Mouse (Mus musculus) heart, embryonic 16.5 days (tissue): ENCODE measurements around the gene Uchl4. TPM values are rescaled to one million over a fixed set of nuclear protein-coding genes. Genes with fewer than 3 reads are reported as not detected.
"Not testable (repeated sequence)": the region's sequence is repeated elsewhere in the genome, so short reads cannot be mapped to it uniquely, and the experiment has no call there.

Source experiments
- ATAC-seq: fragments of 200-750 bp; cut with Nextera tagmentation; replicated peaks from 2 replicates; pipeline ENCODE4 v1.8.0; 2017; ENCODE audit warnings: moderate number of reproducible peaks; ENCODE audit not compliant: insufficient read depth, low FRiP score; ENCODE audit errors: extremely low read depth
- H3K27ac ChIP-seq: fragments of 300-500 bp; sonication (generic); 2 replicates; pipeline ENCODE4 v1.5.1; 2014; ENCODE audit warnings: mild to moderate bottlenecking, low read length, control low read depth, moderate library complexity
- H3K27me3 ChIP-seq: fragments of 300-500 bp; sonication (generic); 2 replicates; pipeline ENCODE4 v1.6.1; 2014; ENCODE audit warnings: low read length, mixed read lengths; ENCODE audit not compliant: control insufficient read depth, insufficient read depth
- H3K36me3 ChIP-seq: fragments of 300-500 bp; sonication (generic); 2 replicates; pipeline ENCODE4 v1.6.1; 2014; ENCODE audit not compliant: control insufficient read depth, insufficient read depth
- H3K4me1 ChIP-seq: fragments of 300-500 bp; sonication (generic); 2 replicates; pipeline ENCODE4 v1.6.1; 2014; ENCODE audit warnings: low read length, mixed read lengths; ENCODE audit not compliant: control insufficient read depth, insufficient read depth
- H3K4me2 ChIP-seq: fragments of 300-500 bp; sonication (generic); 2 replicates; pipeline ENCODE4 v1.6.1; 2014; ENCODE audit warnings: low read depth, mild to moderate bottlenecking, control low read depth, low read length
- H3K4me3 ChIP-seq: fragments of 300-500 bp; sonication (generic); 2 replicates; pipeline ENCODE4 v1.5.1; 2014; ENCODE audit warnings: mild to moderate bottlenecking, control low read depth, low read length
- H3K9ac ChIP-seq: fragments of 300-500 bp; sonication (generic); 2 replicates; pipeline ENCODE4 v1.6.1; 2014; ENCODE audit warnings: low read length, control low read depth
- H3K9me3 ChIP-seq: fragments of 300-500 bp; sonication (generic); replicated peaks from 2 replicates; pipeline ENCODE4 v1.6.1; 2016; ENCODE audit warnings: low read length; ENCODE audit not compliant: control insufficient read depth
- WGBS: fragments of 180-500 bp; shearing (Covaris S2); extraction: QIAGEN DNeasy Blood & Tissue Kit; methylation state at CpG from one replicate; pipeline ENCODE4 v1.1.7; 2014; 5-methylcytosine and 5-hydroxymethylcytosine counted together
- polyA plus RNA-seq: library from polyadenylated mRNA; unstranded; fragments of >200 nt; fragmentation: Nextera tagmentation; extraction: Ambion mirVana; gene quantifications from 2 replicates; pipeline ENCODE4 v1.2.1, GENCODE M21; 2015

Uchl4 gene
- polyA plus RNA-seq, 1 experiment from 2014 or later: 3.4 TPM

GRCm38 (mm10) chr9:64259906-64260305, 24.9 kb downstream of the Uchl4 start:
- Histone ChIP-seq H3K4me2 (no peak overlapping the region), H3K4me1 (no peaks in the 10 kb centered on the region), H3K4me3 (no peak overlapping the region), H3K27me3 (no peaks in the 10 kb centered on the region), H3K27ac (no peak overlapping the region), H3K9ac (no peak overlapping the region), H3K36me3 (no peaks in the 10 kb centered on the region), H3K9me3 (0 out of 2 replicates have a peak, but pooled peaks cover 3% of the 10 kb centered on the region)
- WGBS: 78% methylated on average over 5 of the region's 5 CpGs
- no peak for ATAC-seq

DNA sequence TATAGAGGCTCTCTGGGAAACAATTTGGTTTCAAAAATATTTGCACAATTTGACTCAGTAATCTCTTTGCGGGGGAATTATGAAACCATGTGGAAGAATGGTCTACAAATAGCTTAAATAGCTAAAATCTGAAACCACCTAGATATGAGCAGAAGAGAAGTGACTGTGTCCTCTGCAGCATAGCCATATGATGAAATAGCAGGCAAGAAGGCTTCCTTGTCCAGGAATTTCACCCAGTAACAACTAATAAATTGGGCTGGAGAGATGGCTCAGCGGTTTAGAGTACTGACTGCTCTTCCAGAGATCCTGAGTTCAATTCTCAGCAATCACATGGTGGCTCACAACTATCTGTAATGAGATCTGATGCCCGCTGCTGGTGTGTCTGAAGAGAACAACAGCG, 26.0 kb downstream of the Uchl4 start:
- Histone ChIP-seq H3K27me3 (no peaks in the 10 kb centered on the region), H3K4me1 (no peaks in the 10 kb centered on the region)

DNA sequence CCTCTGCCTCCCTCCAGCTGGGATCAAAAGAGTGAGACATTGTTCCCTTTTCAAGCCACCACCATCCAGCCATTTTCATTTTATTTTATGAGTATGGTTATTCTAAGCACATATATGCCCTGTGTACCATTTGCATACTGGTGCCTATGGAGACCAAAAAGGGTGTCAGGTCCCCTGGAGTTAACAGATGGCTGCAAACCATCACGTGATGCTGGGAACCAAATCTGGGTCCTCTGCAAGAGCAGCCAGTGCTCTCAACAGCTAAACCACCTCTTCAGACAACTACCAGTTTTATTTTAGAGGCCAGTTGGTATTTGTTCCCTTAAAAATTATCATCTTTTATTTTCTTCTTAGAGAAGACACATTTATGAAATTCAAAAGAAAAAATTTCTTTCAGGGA, 29.8 kb downstream of the Uchl4 start:
- Histone ChIP-seq H3K4me3 (no peak overlapping the region), H3K9me3 (0 out of 2 replicates have a peak, but pooled peaks cover 3% of the 10 kb centered on the region), H3K27ac (no peak overlapping the region), H3K4me1 (no peaks in the 10 kb centered on the region), H3K4me2 (no peak overlapping the region), H3K36me3 (no peaks in the 10 kb centered on the region), H3K27me3 (no peaks in the 10 kb centered on the region), H3K9ac (no peak overlapping the region)
- ATAC-seq: no peak
- WGBS: 36% methylated on average over 1 of the region's 1 CpGs

More for the DNA sequence above, 26.0 kb downstream of the Uchl4 start:
- WGBS: 86% methylated on average over 4 of the region's 4 CpGs
- Histone ChIP-seq H3K36me3 (no peaks in the 10 kb centered on the region), H3K4me3 (no peak overlapping the region), H3K4me2 (no peak overlapping the region), H3K9ac (no peak overlapping the region), H3K9me3 (0 out of 2 replicates have a peak, but pooled peaks cover 3% of the 10 kb centered on the region), H3K27ac (no peak overlapping the region)
- no peak for ATAC-seq

DNA sequence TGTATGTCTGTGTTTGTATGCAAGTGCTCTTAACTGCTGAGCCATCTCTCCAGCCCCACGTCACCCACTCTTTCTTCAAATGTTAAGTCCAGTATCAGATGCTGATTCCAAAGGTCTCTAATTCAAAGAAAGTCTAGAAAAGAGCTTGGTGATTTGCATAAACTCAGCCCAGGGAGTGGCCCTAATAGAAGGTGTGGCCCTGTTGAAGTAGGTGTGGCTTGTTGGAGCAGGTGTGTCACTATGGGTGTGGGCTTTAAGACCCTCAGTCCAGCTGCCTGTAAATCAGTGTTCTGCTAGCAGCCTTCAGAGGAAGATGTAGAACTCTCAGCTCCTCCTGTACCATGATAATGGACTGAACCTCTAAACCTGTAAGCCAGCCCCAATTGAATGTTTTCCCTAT, 32.2 kb downstream of the Uchl4 start:
- no peak overlapping the region for H3K4me2 ChIP-seq
- no peak overlapping the region for H3K4me3 ChIP-seq
- H3K27ac ChIP-seq: no peak overlapping the region
- no peaks in the 10 kb centered on the region for H3K36me3 ChIP-seq
- ATAC-seq: no peak
- no peaks in the 10 kb centered on the region for H3K4me1 ChIP-seq
- H3K9ac ChIP-seq: no peak overlapping the region
- 91% methylated on average over 1 of the region's 1 CpGs for WGBS
- H3K27me3 ChIP-seq: no peaks in the 10 kb centered on the region
- H3K9me3 ChIP-seq: no peaks in the 10 kb centered on the region

GRCm38 (mm10) chr9:64268196-64268595, 33.2 kb downstream of the Uchl4 start:
- Histone ChIP-seq H3K27ac (no peak overlapping the region), H3K27me3 (no peaks in the 10 kb centered on the region), H3K9ac (no peak overlapping the region), H3K9me3 (no peaks in the 10 kb centered on the region), H3K4me1 (no peaks in the 10 kb centered on the region), H3K36me3 (no peaks in the 10 kb centered on the region), H3K4me3 (no peak overlapping the region), H3K4me2 (no peak overlapping the region)
- ATAC-seq: no peak
- WGBS: 73% methylated on average over 10 of the region's 10 CpGs

GRCm38 (mm10) chr9:64268836-64269235, 33.8 kb downstream of the Uchl4 start:
- H3K4me3 ChIP-seq, H3K4me1 ChIP-seq, H3K4me2 ChIP-seq, H3K27me3 ChIP-seq, H3K27ac ChIP-seq, H3K9ac ChIP-seq, ATAC-seq, H3K9me3 ChIP-seq, H3K36me3 ChIP-seq: not testable (repeated sequence)
- 91% methylated on average over 8 of the region's 8 CpGs for WGBS

GRCm38 (mm10) chr9:64271249-64271648, 36.2 kb downstream of the Uchl4 start:
- Histone ChIP-seq H3K4me2 (no peak overlapping the region), H3K9ac (no peak overlapping the region), H3K9me3 (0 out of 2 replicates have a peak, but pooled peaks cover 3% of the 10 kb centered on the region), H3K4me3 (no peak overlapping the region), H3K27ac (no peak overlapping the region), H3K36me3 (no peaks in the 10 kb centered on the region), H3K27me3 (no peaks in the 10 kb centered on the region), H3K4me1 (no peaks in the 10 kb centered on the region)
- no peak for ATAC-seq
- WGBS: 53% methylated on average over 3 of the region's 3 CpGs

- H3K27ac ChIP-seq: no peak overlapping the region
- no peak overlapping the region for H3K4me3 ChIP-seq
- no peaks in the 10 kb centered on the region for H3K4me1 ChIP-seq
- H3K9ac ChIP-seq: no peak overlapping the region
- WGBS: 34% methylated on average over 7 of the region's 7 CpGs
- no peaks in the 10 kb centered on the region for H3K36me3 ChIP-seq
- no peaks in the 10 kb centered on the region for H3K27me3 ChIP-seq
- H3K9me3 ChIP-seq: 0 out of 2 replicates have a peak, but pooled peaks cover 3% of the 10 kb centered on the region
- H3K4me2 ChIP-seq: no peak overlapping the region
- no peak for ATAC-seq
Observed at GRCm38 (mm10) chr9:64272611-64273010, 37.6 kb downstream of the Uchl4 start.

GRCm38 (mm10) chr9:64273757-64274156, 38.8 kb downstream of the Uchl4 start:
- H3K27me3 ChIP-seq: no peaks in the 10 kb centered on the region
- 65% methylated on average over 4 of the region's 4 CpGs for WGBS
- H3K4me3 ChIP-seq: no peak overlapping the region
- no peak for ATAC-seq
- H3K9me3 ChIP-seq: 0 out of 2 replicates have a peak, but pooled peaks cover 3% of the 10 kb centered on the region
- H3K4me1 ChIP-seq: no peaks in the 10 kb centered on the region
- H3K36me3 ChIP-seq: no peaks in the 10 kb centered on the region
- H3K9ac ChIP-seq: no peak overlapping the region
- no peak overlapping the region for H3K27ac ChIP-seq
- no peak overlapping the region for H3K4me2 ChIP-seq
